Mouse (Mus musculus) kidney, adult 2 months (tissue): Measurements from ENCODE around the gene Wdr24. TPM values are rescaled to one million over a fixed set of nuclear protein-coding genes. Genes with fewer than 3 reads are reported as not detected.

ENCODE experiments used
- DNase-seq: peaks from one replicate; pipeline ENCODE4 v3.0.0; 2021
- H3K27ac ChIP-seq: fragments of 200-500 bp; 2 replicates; pipeline ENCODE4 v1.5.1; 2012; ENCODE audit warnings: low read depth, low read length, control low read depth, inconsistent platforms; ENCODE audit not compliant: insufficient read depth
- H3K27me3 ChIP-seq: fragments of 200-500 bp; replicated peaks from 2 replicates; pipeline ENCODE4 v1.6.1; 2012; ENCODE audit warnings: mild to moderate bottlenecking, moderate library complexity, low read length, inconsistent platforms; ENCODE audit not compliant: control insufficient read depth, insufficient read depth
- H3K36me3 ChIP-seq: fragments of 200-500 bp; 2 replicates; pipeline ENCODE4 v1.6.1; 2012; ENCODE audit warnings: mild to moderate bottlenecking, moderate library complexity, low read length, inconsistent platforms; ENCODE audit not compliant: control insufficient read depth, insufficient read depth
- H3K4me1 ChIP-seq: fragments of 200-500 bp; 2 replicates; pipeline ENCODE4 v1.6.1; 2011; ENCODE audit warnings: low read length; ENCODE audit not compliant: control insufficient read depth, insufficient read depth
- H3K4me3 ChIP-seq: fragments of 200-500 bp; 2 replicates; pipeline ENCODE4 v1.5.1; 2011; ENCODE audit warnings: mild to moderate bottlenecking, low read depth, low read length, control low read depth; ENCODE audit not compliant: insufficient read depth
- CTCF ChIP-seq: fragments of 200-500 bp; conservative IDR thresholded peaks from 2 replicates; pipeline ENCODE4 v1.5.1; 2011; ENCODE audit warnings: low read depth, mild to moderate bottlenecking, control low read depth, low read length, moderate library complexity, mixed read lengths; ENCODE audit not compliant: insufficient read depth, insufficient read length
- POLR2A ChIP-seq: fragments of 200-500 bp; IDR thresholded peaks from one replicate; pipeline ENCODE4 v1.6.1; 2011; ENCODE audit warnings: low read depth, low read length, control low read depth
- WGBS: fragments of 180-500 bp; shearing (Covaris S2); methylation state at CpG from one replicate; pipeline ENCODE4 v1.1.7; 2018; 5-methylcytosine and 5-hydroxymethylcytosine counted together
- polyA plus RNA-seq: library from polyadenylated mRNA; depleted of rRNA; stranded (reverse); fragments of >200 nt; gene quantifications from 2 replicates; pipeline ENCODE4 v1.2.3, GENCODE M21; 2012

Gene Wdr24
- polyA plus RNA-seq, 1 experiment = 34.9 TPM

- TF ChIP-seq POLR2A (no peak), CTCF (no peak)
- no peak for DNase-seq
- Histone ChIP-seq H3K36me3 (no peaks in the 10 kb centered on the region), H3K4me1 (no peaks in the 10 kb centered on the region), H3K4me3 (peak within 1 kb of the TSS; percentile 67), H3K27me3 (no peaks in the 10 kb centered on the region), H3K27ac (no peak within 1 kb of the TSS)
- WGBS = 73% methylated on average over 3 of the region's 3 CpGs
Measured at GRCm38 (mm10) chr17:25786280-25786679, 37.1 kb upstream of the Wdr24 start, which contains the start of gene Ccdc78. Gene Ccdc78, plus strand, starts transcription at chr17:25786580.

GRCm38 (mm10) chr17:25786781-25787504 lies 36.5 kb upstream of the Wdr24 start:
- H3K4me1 ChIP-seq = no peaks in the 10 kb centered on the region
- no peak overlapping the region for H3K27ac ChIP-seq
- no peak overlapping the region for H3K4me3 ChIP-seq
- WGBS = 93% methylated on average over 9 of the region's 9 CpGs
- H3K27me3 ChIP-seq = no peaks in the 10 kb centered on the region
- no peak for DNase-seq
- H3K36me3 ChIP-seq = no peaks in the 10 kb centered on the region
- TF ChIP-seq CTCF = no peak
- no peak for TF ChIP-seq POLR2A

GRCm38 (mm10) chr17:25791320-25791842 lies 32.0 kb upstream of the Wdr24 start:
- Histone ChIP-seq H3K4me1 (peaks cover 6% of the 10 kb centered on the region; the same call in 1 of the 2 replicates), H3K4me3 (peak overlapping the region; percentile 94), H3K27me3 (no peaks in the 10 kb centered on the region), H3K36me3 (no peaks in the 10 kb centered on the region), H3K27ac (no peak overlapping the region)
- DNase-seq = no peak
- no peak for TF ChIP-seq CTCF
- no peak for TF ChIP-seq POLR2A
- 23% methylated on average over 19 of the region's 19 CpGs for whole genome bisulfite sequencing

GRCm38 (mm10) chr17:25791843-25792527 lies 31.4 kb upstream of the Wdr24 start:
- peak; percentile 88 for DNase-seq
- H3K27me3 ChIP-seq = no peaks in the 10 kb centered on the region
- no peaks in the 10 kb centered on the region for H3K36me3 ChIP-seq
- peak overlapping the region; percentile 94 for H3K4me3 ChIP-seq
- TF ChIP-seq CTCF = no peak
- no peak for TF ChIP-seq POLR2A
- WGBS = under 1% methylated on average over 45 of the region's 45 CpGs
- H3K4me1 ChIP-seq = peaks cover 6% of the 10 kb centered on the region; the same call in 1 of the 2 replicates
- peak overlapping the region; percentile 83 for H3K27ac ChIP-seq

- H3K36me3 ChIP-seq = no peaks in the 10 kb centered on the region
- H3K4me1 ChIP-seq = peaks cover 9% of the 10 kb centered on the region; the same call in 1 of the 2 replicates
- WGBS = under 1% methylated on average over 14 of the region's 14 CpGs
- H3K27ac ChIP-seq = peak within 1 kb of the TSS; percentile 83
- TF ChIP-seq CTCF (no peak), POLR2A (no peak)
- peak; percentile 91 for DNase-seq
- no peaks in the 10 kb centered on the region for H3K27me3 ChIP-seq
- H3K4me3 ChIP-seq = peak within 1 kb of the TSS; percentile 94
Measured at GRCm38 (mm10) chr17:25792615-25793014, 30.8 kb upstream of the Wdr24 start, which contains the start of gene Fam173a. Gene Fam173a, minus strand, starts transcription at chr17:25792901.

GRCm38 (mm10) chr17:25794197-25794596 lies 29.2 kb upstream of the Wdr24 start:
- H3K27ac ChIP-seq = no peak overlapping the region
- no peak for DNase-seq
- H3K4me3 ChIP-seq = no peak overlapping the region
- TF ChIP-seq CTCF (no peak), POLR2A (no peak)
- WGBS = 88% methylated on average over 13 of the region's 13 CpGs
- no peaks in the 10 kb centered on the region for H3K27me3 ChIP-seq
- peaks cover 9% of the 10 kb centered on the region; the same call in 1 of the 2 replicates for H3K4me1 ChIP-seq
- H3K36me3 ChIP-seq = no peaks in the 10 kb centered on the region

GRCm38 (mm10) chr17:25794998-25795397 lies 28.4 kb upstream of the Wdr24 start:
- 85% methylated on average over 17 of the region's 17 CpGs for WGBS
- H3K4me1 ChIP-seq = peaks cover 9% of the 10 kb centered on the region; the same call in 1 of the 2 replicates
- no peaks in the 10 kb centered on the region for H3K36me3 ChIP-seq
- DNase-seq = no peak
- H3K27ac ChIP-seq = no peak overlapping the region
- no peaks in the 10 kb centered on the region for H3K27me3 ChIP-seq
- H3K4me3 ChIP-seq = no peak overlapping the region
- TF ChIP-seq POLR2A (no peak), CTCF (no peak)
